Mouse (Mus musculus): ENCODE data around the gene Ktn1. TPM values are rescaled to one million over a fixed set of nuclear protein-coding genes. Genes with fewer than 3 reads are reported as not detected.
A peak's percentile ranks its signal among the peaks of the same experiment; 100 is the strongest.

Gene Ktn1
- polyA plus RNA-seq, 1 experiment from 2014 or later = 66.0 TPM

DNA sequence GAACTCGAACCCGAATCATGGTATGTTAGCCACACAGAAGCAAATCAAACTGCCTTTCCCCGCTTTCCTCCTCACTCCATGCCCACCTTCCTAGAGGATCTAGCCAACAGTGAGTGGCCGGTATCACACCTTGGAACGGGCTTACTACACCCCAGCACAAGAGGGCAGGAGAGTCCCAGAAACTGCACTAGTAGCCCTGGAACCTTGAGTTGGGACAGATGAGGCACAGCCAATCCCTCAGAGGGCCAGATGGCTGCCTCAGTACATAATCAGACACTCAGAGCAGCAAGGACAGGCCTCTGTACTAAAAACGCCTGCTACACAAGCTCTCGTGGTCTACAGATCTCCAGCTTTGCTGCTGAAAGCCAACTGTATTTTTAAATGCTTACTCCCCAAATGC lies 94.4 kb downstream of the Ktn1 start:
- Histone ChIP-seq H3K9ac (replicated peaks; ENCODE audit: low read depth, low read length) (no peak overlapping the region), H3K4me2 (ENCODE audit: low read length) (no peak overlapping the region), H3K4me1 (replicated peaks; ENCODE audit: control insufficient read depth, insufficient read depth, low read length) (no peaks in the 10 kb centered on the region), H3K4me3 (replicated peaks; ENCODE audit: low read length) (no peak overlapping the region), H3K9me3 (ENCODE audit: control insufficient read depth, low read length) (no peaks in the 10 kb centered on the region), H3K27me3 (replicated peaks; ENCODE audit: control insufficient read depth, insufficient read depth, low read length) (no peaks in the 10 kb centered on the region), H3K27ac (ENCODE audit: low read length) (no peak overlapping the region), H3K36me3 (ENCODE audit: control insufficient read depth, insufficient read depth) (no peaks in the 10 kb centered on the region)
- 93% methylated on average over 7 of the region's 7 CpGs for WGBS
- no peak for ATAC-seq

DNA sequence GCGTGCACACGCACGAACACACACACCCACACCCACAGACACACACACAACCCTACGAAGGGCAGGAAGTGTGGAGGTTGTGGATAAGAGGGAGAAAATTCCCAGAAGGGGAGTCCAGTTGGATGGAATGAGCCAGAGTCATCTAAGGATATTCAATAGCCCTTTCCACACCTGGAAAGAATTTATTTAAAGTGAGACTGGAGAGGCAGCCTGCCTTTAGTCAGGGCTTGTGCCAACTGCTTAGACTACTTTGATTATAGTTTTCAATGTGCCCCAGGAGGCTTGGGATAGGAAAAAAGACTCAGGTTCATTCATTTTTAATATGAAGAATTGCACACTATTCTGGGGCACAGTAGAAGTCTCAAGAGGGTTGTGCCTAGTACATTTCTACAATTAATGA lies 96.8 kb downstream of the Ktn1 start:
- Histone ChIP-seq H3K4me2 (ENCODE audit: low read length) (no peak overlapping the region), H3K27ac (ENCODE audit: low read length) (no peak overlapping the region), H3K27me3 (replicated peaks; ENCODE audit: control insufficient read depth, insufficient read depth, low read length) (no peaks in the 10 kb centered on the region), H3K36me3 (ENCODE audit: control insufficient read depth, insufficient read depth) (no peaks in the 10 kb centered on the region), H3K9ac (replicated peaks; ENCODE audit: low read depth, low read length) (no peak overlapping the region), H3K9me3 (ENCODE audit: control insufficient read depth, low read length) (no peaks in the 10 kb centered on the region), H3K4me1 (replicated peaks; ENCODE audit: control insufficient read depth, insufficient read depth, low read length) (no peaks in the 10 kb centered on the region), H3K4me3 (replicated peaks; ENCODE audit: low read length) (no peak overlapping the region)
- no peak for ATAC-seq
- 91% methylated on average over 4 of the region's 4 CpGs for WGBS

DNA sequence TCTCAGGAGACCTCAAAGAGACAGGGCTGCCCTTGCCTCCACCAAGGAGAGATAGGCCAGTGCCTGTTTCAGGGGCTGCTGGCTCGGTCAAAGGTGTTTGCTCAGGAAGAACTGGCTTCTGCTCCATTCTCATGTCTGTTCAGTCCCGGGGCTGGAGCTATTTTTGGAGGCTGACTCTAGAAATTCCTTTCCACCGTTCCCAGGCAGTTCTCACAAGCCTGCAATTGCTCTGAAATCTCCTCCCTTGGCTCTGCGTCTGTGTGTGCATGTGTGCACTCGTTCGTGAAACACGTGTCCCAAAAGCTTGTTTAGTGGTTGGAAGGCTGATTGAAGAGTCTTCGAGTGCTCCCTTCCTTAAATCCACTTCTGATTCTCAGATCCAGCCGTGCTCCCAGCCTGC lies 99.3 kb downstream of the Ktn1 start:
- Histone ChIP-seq H3K4me3 (replicated peaks; ENCODE audit: low read length) (no peak overlapping the region), H3K9ac (replicated peaks; ENCODE audit: low read depth, low read length) (no peak overlapping the region), H3K27ac (ENCODE audit: low read length) (no peak overlapping the region), H3K36me3 (ENCODE audit: control insufficient read depth, insufficient read depth) (no peaks in the 10 kb centered on the region), H3K27me3 (replicated peaks; ENCODE audit: control insufficient read depth, insufficient read depth, low read length) (no peaks in the 10 kb centered on the region), H3K4me1 (replicated peaks; ENCODE audit: control insufficient read depth, insufficient read depth, low read length) (no peaks in the 10 kb centered on the region), H3K4me2 (ENCODE audit: low read length) (no peak overlapping the region), H3K9me3 (ENCODE audit: control insufficient read depth, low read length) (no peaks in the 10 kb centered on the region)
- ATAC-seq = no peak
- 75% methylated on average over 9 of the region's 9 CpGs for WGBS

DNA sequence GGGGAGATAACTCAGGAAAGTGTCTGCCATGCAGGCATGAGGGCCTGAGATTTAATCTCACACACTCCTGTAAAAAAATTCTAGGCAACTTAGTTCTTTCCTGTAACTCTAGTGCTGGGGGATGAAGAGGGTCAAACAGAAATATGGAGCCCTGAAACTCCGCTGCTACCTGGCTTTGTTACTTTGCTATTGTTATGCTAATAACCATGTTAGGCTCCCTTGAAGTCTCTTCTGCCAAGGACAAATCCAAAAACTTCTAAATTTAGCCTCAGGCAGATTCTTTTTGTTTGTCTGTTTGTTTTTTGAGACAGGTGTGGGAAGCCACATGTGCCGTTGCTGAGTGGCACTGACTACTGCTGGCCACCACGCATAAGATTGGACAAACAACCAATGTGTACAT lies 100.5 kb downstream of the Ktn1 start:
- 75% methylated on average over 3 of the region's 3 CpGs for WGBS
- H3K27me3 ChIP-seq (replicated peaks; ENCODE audit: control insufficient read depth, insufficient read depth, low read length) = no peaks in the 10 kb centered on the region
- H3K36me3 ChIP-seq (ENCODE audit: control insufficient read depth, insufficient read depth) = no peaks in the 10 kb centered on the region
- no peak overlapping the region for H3K9ac ChIP-seq (replicated peaks; ENCODE audit: low read depth, low read length)
- H3K4me2 ChIP-seq (ENCODE audit: low read length) = no peak overlapping the region
- no peak overlapping the region for H3K4me3 ChIP-seq (replicated peaks; ENCODE audit: low read length)
- no peak for ATAC-seq
- no peak overlapping the region for H3K27ac ChIP-seq (ENCODE audit: low read length)
- no peaks in the 10 kb centered on the region for H3K9me3 ChIP-seq (ENCODE audit: control insufficient read depth, low read length)
- H3K4me1 ChIP-seq (replicated peaks; ENCODE audit: control insufficient read depth, insufficient read depth, low read length) = no peaks in the 10 kb centered on the region

DNA sequence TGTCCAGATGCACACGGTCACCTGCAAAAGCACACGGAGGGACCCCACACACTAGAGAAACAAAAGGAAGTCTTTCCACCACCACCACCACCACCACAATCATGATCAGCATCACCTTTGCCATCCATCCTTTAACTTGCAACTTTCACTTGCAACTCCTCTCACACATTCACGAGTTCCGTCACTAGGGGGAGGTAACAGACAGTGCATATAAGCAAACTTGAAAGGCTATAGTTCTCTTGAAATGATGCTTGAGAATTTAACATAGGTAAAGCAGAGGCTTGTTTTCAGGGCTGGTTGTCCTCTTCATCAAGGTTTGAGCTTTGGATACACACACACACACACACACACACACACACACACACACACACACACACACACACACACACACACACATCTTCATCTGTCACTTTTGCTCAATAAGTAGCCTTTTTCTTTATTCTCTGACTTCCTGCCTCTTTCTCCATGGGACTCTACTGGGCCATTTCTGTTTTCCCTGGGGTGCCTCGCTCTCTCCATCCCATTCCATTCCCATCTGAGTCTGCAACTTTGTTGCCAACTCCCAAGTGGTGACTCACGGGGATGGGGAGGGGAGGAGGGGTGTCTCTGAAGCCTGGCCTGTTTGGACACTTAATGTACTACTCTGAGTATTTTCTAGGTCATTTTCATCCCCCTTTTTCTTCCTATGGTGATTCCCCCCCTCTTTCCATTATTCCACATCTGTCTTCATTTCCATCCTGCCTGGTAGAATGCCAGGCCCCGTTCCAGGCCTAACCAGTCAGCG lies 103.4 kb downstream of the Ktn1 start:
- ATAC-seq = peak; percentile 75
- H3K4me3 ChIP-seq (replicated peaks; ENCODE audit: low read length) = no peak overlapping the region
- no peak overlapping the region for H3K9ac ChIP-seq (replicated peaks; ENCODE audit: low read depth, low read length)
- no peaks in the 10 kb centered on the region for H3K36me3 ChIP-seq (ENCODE audit: control insufficient read depth, insufficient read depth)
- no peak overlapping the region for H3K27ac ChIP-seq (ENCODE audit: low read length)
- H3K4me1 ChIP-seq (replicated peaks; ENCODE audit: control insufficient read depth, insufficient read depth, low read length) = no peaks in the 10 kb centered on the region
- 50% methylated on average over 8 of the region's 8 CpGs for WGBS
- H3K27me3 ChIP-seq (replicated peaks; ENCODE audit: control insufficient read depth, insufficient read depth, low read length) = no peaks in the 10 kb centered on the region
- no peak overlapping the region for H3K4me2 ChIP-seq (ENCODE audit: low read length)
- H3K9me3 ChIP-seq (ENCODE audit: control insufficient read depth, low read length) = no peaks in the 10 kb centered on the region

DNA sequence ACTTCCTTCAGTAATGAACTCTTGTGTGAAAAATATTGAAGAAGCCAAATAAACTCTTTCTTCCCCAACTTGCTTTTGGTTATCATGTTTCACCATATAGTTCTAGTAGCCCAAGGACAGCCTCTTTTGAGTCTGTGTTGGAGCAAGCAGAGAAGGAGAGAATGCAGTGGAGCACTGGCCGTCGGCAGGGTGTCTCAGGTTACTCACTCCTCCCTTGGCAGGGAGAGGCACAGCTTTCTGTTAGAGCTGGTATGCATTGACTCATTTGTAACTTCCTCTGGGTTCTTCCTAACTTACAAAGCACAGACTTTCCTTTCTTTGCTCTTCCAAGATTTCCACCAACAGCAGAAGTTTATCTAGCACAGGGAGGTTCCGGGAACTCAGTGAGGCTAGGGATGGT lies 105.3 kb downstream of the Ktn1 start:
- no peaks in the 10 kb centered on the region for H3K27me3 ChIP-seq (replicated peaks; ENCODE audit: control insufficient read depth, insufficient read depth, low read length)
- no peak overlapping the region for H3K27ac ChIP-seq (ENCODE audit: low read length)
- no peaks in the 10 kb centered on the region for H3K4me1 ChIP-seq (replicated peaks; ENCODE audit: control insufficient read depth, insufficient read depth, low read length)
- WGBS = 64% methylated on average over 3 of the region's 3 CpGs
- no peaks in the 10 kb centered on the region for H3K36me3 ChIP-seq (ENCODE audit: control insufficient read depth, insufficient read depth)
- no peak for ATAC-seq
- H3K9ac ChIP-seq (replicated peaks; ENCODE audit: low read depth, low read length) = no peak overlapping the region
- H3K9me3 ChIP-seq (ENCODE audit: control insufficient read depth, low read length) = no peaks in the 10 kb centered on the region
- no peak overlapping the region for H3K4me3 ChIP-seq (replicated peaks; ENCODE audit: low read length)
- no peak overlapping the region for H3K4me2 ChIP-seq (ENCODE audit: low read length)

DNA sequence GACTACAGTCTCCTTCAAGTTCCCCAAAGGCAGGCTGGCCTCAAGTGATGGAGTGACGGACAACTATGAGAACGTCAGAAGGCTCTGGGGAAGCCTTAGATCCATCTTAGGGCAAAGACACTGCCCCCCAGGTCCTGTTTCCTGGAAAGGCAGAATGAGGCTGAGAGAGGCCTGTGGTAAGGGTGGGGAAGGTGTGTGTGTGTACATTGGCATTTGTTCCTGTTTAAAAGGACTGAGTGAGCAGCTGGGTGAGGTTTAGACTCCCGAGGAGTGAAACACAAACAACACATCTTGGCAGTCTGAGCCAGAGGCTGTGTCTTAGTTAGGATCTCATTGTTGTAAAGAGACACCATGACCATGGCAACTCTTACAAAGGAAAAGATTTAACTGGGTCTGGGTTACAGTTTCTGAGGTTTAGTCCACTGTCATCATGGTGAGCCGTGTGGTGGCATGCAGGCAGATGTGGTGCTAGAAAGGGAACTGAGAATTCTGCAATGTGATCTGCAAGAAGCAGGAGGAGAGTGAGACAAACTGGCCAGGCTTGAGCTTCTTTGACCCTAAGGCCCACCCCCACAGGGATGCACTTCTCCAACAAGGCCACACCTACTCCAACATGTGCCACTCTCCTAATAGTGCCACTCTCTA lies 106.1 kb downstream of the Ktn1 start:
- Histone ChIP-seq H3K4me1 (replicated peaks; ENCODE audit: control insufficient read depth, insufficient read depth, low read length) (no peaks in the 10 kb centered on the region), H3K4me2 (ENCODE audit: low read length) (no peak overlapping the region), H3K27me3 (replicated peaks; ENCODE audit: control insufficient read depth, insufficient read depth, low read length) (no peaks in the 10 kb centered on the region), H3K27ac (ENCODE audit: low read length) (no peak overlapping the region), H3K4me3 (replicated peaks; ENCODE audit: low read length) (no peak overlapping the region), H3K9ac (replicated peaks; ENCODE audit: low read depth, low read length) (no peak overlapping the region), H3K36me3 (ENCODE audit: control insufficient read depth, insufficient read depth) (no peaks in the 10 kb centered on the region), H3K9me3 (ENCODE audit: control insufficient read depth, low read length) (no peaks in the 10 kb centered on the region)
- ATAC-seq = no peak
- WGBS = 88% methylated on average over 4 of the region's 4 CpGs

DNA sequence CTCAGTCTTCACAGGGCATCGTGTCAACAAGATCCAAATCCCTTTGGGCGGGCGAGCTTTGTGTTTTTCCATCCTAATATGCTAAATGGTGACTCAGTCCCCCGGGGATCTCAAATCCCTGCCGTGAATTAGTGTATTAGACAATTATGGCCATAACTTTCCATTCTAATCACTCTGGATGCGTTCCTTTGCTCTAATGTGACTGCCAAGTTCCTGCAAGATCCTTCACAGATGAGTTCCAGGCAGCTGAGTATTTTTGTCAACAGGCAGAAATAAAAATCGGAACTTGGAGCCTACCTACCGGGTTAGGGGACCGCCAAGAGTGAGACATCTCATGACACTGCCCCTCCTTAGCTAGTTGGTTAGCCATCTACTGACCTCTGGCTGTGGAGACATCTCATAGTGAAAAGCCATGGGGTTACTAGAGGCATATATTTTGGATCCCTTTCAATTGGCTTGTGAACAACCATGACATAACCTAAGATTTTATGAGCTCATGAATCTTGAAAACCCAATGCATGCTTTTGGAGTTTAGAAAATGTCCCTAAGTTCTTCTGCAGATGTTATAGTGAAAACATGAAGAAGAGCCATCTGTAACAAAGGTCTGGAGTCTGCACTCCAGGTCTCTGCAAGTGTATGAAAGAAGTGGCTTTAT lies 108.3 kb downstream of the Ktn1 start:
- ATAC-seq = no peak
- Histone ChIP-seq H3K27me3 (replicated peaks; ENCODE audit: control insufficient read depth, insufficient read depth, low read length) (no peaks in the 10 kb centered on the region), H3K36me3 (ENCODE audit: control insufficient read depth, insufficient read depth) (no peaks in the 10 kb centered on the region), H3K9me3 (ENCODE audit: control insufficient read depth, low read length) (no peaks in the 10 kb centered on the region), H3K9ac (replicated peaks; ENCODE audit: low read depth, low read length) (no peak overlapping the region), H3K4me2 (ENCODE audit: low read length) (no peak overlapping the region), H3K4me3 (replicated peaks; ENCODE audit: low read length) (no peak overlapping the region), H3K27ac (ENCODE audit: low read length) (no peak overlapping the region), H3K4me1 (replicated peaks; ENCODE audit: control insufficient read depth, insufficient read depth, low read length) (no peaks in the 10 kb centered on the region)
- 89% methylated on average over 9 of the region's 9 CpGs for WGBS

DNA sequence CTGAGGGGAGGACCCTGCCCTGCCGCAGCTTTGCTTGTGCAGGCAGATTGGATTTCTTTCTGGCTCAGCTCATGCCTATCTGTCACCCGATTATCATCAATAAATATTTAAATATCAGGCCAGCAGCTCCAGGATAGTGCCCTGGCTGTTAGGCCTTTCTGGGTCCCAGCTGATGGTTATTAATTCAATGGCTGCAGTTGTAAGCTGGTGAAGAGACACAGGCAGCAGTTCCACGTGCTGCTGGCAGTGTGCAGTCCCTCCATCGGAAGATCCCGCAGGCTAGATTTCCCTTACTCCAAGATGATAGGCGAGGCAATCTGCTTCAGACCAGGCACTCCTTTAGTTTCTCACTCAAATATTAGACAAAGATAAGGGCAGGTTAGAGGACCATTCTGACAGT lies 116.9 kb downstream of the Ktn1 start:
- 77% methylated on average over 6 of the region's 6 CpGs for WGBS
- H3K4me1 ChIP-seq (replicated peaks; ENCODE audit: control insufficient read depth, insufficient read depth, low read length) = no peaks in the 10 kb centered on the region
- H3K4me2 ChIP-seq (ENCODE audit: low read length) = no peak overlapping the region
- no peak for ATAC-seq
- H3K4me3 ChIP-seq (replicated peaks; ENCODE audit: low read length) = no peak overlapping the region
- no peaks in the 10 kb centered on the region for H3K27me3 ChIP-seq (replicated peaks; ENCODE audit: control insufficient read depth, insufficient read depth, low read length)
- no peak overlapping the region for H3K27ac ChIP-seq (ENCODE audit: low read length)
- H3K9ac ChIP-seq (replicated peaks; ENCODE audit: low read depth, low read length) = no peak overlapping the region
- H3K9me3 ChIP-seq (ENCODE audit: control insufficient read depth, low read length) = no peaks in the 10 kb centered on the region
- no peaks in the 10 kb centered on the region for H3K36me3 ChIP-seq (ENCODE audit: control insufficient read depth, insufficient read depth)
